Mouse (Mus musculus): ENCODE data around the gene Mfsd11.
"Not testable (repeated sequence)": the region's sequence is repeated elsewhere in the genome, so short reads cannot be mapped to it uniquely, and the experiment has no call there.

The Mfsd11 gene

DNA sequence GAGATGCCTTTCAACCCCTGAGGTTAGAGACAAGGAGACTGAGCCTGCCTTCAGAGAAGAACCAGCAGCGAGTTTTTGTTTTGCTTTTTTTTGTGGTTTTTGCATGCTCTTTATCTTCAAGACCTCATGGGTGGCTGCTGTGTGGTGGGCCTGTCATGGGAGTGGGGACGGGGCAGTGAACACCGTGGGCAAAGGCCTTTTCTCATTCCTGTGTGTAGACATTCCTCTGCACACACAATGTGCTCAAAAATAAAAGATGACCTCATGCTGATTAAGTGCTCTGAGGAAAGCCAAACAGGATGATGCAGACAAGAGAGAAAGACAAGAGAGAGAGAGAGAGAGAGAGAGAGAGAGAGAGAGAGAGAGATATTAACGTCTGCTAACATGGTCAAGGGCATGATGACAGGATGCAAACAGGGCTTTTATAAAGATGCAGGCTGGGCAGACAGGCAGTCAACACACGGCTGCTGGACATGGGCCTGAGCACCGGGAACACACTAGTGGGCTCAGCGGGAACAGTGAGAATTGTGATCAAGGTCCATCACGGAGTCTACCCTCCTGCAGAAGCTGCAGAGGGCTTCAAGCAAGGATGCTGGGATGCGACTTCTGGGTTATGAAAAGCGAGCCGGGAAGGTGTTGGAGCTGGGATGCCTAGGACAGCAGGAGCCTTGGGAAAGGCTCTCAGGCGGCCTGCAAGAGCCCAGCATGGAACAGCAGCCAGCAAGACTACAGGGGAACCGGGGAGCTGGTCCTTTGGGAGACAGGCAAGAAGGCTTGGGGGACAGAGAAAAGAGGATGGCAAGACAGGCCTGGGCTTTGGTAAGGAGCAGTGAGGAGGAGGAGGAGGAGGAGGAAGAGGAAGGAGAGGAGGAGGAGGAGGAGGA lies 30.9 kb upstream of the Mfsd11 start:
- in situ Hi-C loops (cut with MboI; ENCODE audit: low sequenced_read_pairs) = no loop called here

DNA sequence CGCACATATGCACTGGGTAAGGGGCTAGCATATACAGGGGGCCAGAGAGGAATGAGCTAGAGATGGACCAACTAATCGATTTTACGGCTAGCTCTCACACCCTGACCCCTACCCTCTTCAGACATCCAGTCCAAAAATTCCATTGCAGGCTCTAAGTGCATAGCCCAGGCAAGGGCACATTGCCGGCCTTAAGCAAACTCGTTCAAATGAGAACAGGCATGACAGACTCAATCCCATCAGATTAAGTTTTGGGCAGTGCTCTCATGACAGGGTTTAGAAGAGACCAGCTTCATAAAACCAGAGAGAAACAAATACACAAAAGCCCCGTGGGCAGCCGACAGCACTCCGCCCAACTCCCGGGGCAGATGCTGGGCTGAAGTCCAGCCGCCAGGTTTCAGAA lies 30.0 kb upstream of the Mfsd11 start:
- in situ Hi-C loops (cut with MboI; ENCODE audit: low sequenced_read_pairs) = no loop called here

DNA sequence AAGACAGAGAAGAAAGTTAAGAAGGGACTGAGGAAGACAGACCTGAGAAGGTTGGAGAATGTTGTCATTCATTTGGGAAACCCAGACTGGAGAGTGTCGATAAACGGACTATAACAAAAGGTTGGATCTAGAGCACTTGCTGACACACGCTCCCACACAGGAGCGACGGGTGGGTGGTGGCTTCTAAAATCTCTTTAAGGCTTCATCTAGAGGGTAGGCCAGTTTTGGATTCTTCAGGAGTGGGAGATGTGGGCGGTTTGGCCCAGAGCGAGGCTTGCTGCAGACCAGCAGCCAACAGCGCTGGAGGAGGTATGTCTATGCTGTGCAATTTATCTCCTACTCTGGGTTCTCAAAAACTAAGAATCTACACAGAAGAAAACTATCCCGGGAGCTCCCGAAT lies 29.6 kb upstream of the Mfsd11 start:
- in situ Hi-C loops (cut with MboI; ENCODE audit: low sequenced_read_pairs) = no loop called here

DNA sequence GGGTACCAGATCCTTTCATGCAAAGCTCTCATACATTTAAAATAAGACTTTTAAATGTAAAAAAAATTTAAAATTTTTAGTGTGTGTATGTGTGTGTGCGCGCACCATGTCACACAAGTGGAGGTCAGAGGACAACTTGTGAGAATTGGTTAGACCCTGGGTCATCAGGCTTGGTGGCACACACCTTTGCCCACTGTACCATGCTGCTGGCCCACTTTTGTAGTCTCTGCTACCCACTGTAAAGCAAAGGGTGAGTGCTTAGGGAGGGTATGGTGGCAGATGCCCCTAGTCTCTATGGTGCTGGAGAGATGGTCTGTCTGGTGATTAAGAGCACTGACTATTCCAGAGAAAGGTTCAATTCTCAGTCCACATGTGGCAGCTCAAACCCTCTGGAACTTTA lies 29.0 kb upstream of the Mfsd11 start:
- in situ Hi-C loops (cut with MboI; ENCODE audit: low sequenced_read_pairs) = no loop called here

DNA sequence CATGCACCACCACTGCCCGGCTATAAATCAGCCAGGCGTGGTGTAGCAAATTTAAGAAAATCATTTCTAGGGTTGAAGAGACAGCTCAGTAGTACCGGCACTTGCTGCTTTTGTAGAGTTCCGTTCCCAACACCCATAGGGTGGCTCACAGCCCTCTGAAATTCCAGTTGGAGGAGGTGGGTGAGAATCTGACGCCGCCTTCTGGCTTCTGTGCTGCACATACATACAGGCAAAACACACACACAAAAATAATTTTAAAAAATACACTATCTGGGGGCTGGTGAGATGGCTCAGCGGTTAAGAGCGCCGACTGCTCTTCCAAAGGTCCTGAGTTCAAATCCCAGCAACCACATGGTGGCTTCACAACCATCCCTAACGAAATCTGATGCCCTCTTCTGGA lies 28.4 kb upstream of the Mfsd11 start:
- in situ Hi-C loops (cut with MboI; ENCODE audit: low sequenced_read_pairs) = not testable (repeated sequence)

DNA sequence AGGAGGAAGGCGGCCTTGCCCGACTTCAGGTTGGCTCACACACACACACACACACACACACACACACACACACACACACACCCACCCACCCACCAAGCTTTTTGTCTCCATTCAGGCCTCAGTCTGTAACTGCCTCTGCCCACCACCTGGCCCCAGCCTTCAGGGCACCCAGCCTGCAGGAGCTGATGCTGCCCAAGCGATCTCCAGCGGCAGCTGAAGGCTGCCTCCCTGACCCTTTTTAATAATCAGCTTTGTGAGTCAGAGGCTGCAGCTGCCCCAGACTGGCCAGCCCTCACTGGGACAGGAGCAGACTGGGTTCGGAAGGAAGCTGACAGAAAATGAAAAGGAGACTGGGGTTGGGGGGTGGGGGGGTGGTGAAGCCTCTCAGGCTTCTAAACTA lies 27.0 kb upstream of the Mfsd11 start:
- in situ Hi-C loops (cut with MboI; ENCODE audit: low sequenced_read_pairs) = no loop called here

- in situ Hi-C loops (cut with MboI; ENCODE audit: low sequenced_read_pairs) = no loop called here
Measured at GRCm38 (mm10) chr11:116826550-116827504, 25.4 kb upstream of the Mfsd11 start.

DNA sequence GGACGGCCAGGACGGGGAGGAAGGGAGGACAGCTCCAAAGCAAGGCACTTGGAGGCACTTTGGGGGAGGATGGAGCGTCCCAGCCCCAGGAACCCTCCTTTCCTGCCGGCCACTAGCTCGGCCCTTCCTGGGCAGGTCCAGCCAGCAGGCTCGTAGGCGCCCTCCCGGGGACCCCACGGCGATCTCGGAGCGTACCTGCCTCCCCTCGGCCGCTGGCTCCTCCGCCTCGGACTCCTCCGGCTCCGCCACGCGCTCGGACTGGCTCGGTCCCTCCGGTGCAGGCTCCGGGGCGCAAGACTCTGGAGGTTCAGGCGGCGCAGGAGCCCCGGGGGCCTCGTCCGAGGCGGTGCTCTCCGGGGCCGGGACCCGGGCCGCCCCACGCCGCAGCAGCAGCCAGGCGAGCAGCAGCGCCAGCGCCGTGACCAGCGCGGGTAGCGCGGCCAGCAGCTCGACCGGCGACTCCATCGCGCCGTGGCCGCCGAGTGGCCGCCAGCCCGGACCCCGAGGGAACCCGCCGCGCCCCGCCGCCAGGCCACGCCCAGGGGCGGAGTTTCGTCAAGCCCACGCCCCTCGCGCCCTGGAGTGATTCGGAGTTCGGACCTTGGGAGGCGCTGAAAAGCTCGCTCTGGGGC lies 24.6 kb upstream of the Mfsd11 start, which contains the start of gene Mxra7:
TSS of gene Mxra7 (minus strand) at position 513 of the 632 bp plus-strand sequence.
- in situ Hi-C loops (cut with MboI; ENCODE audit: low sequenced_read_pairs) = no loop called here

- in situ Hi-C loops (cut with MboI; ENCODE audit: low sequenced_read_pairs) = no loop called here
Measured at GRCm38 (mm10) chr11:116832172-116832685, 20.0 kb upstream of the Mfsd11 start.

DNA sequence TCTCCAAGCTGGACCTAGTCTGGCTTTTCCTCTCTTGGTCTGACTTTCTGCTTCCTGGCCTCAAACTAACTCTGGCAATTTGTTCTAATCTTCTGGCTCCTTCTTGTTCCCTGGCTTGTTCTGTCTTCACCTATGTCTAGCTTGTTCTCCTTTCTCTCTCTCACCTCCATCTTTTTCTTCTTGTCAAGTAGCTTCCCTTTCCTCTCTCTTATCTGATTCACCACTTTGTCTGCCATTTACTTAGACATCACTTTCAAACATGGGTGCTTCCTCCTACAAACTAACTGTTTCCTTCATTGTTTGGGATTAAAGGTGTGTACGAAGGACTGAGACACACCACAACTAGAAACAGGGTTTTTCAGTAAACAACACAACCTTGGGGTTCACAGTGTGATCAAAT lies 17.3 kb upstream of the Mfsd11 start:
- in situ Hi-C loops (cut with MboI; ENCODE audit: low sequenced_read_pairs) = no loop called here

GRCm38 (mm10) chr11:116836283-116836682 lies 16.0 kb upstream of the Mfsd11 start:
- in situ Hi-C loops (cut with MboI; ENCODE audit: low sequenced_read_pairs) = no loop called here

DNA sequence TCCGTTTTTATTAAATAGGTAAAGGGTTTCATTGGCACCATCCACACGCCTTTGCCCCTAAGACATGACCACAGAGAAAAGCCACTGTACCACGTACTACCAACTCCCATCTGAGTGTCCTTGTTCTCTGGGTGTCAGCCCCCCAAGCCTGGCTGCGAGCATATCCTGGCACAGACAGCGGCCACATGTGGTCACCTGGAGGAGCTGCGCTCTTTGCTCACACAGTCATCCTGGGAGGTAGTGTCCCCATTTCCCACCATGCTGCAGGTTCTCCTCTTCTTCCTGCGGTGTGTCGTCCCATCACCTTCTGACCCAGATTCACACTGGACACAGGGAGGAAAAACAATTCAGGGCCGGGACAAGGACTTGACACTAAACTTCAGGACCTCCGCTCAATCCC lies 14.8 kb upstream of the Mfsd11 start:
- in situ Hi-C loops (cut with MboI; ENCODE audit: low sequenced_read_pairs) = no loop called here

GRCm38 (mm10) chr11:116838936-116839335 lies 13.3 kb upstream of the Mfsd11 start:
- in situ Hi-C loops (cut with MboI; ENCODE audit: low sequenced_read_pairs) = no loop called here

DNA sequence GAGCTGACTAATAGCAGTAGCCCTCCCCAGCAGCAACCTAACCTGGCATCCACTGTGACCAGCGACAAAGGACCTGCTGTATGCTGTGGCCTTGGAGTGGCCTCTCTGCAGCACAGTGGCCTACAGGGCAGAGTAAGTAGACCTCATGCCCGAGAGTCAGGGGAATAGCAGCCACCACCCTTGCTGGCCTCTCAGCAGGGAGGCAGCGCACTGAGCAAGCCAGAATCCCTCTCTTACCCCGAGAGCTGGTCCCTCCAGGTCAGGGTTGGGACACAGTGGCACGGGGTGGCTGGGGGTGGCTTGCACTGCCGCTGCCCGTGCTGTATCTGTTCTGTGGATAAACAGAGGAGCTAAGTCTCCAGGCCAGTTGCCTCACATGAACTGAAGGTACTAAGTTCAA lies 12.6 kb upstream of the Mfsd11 start:
- in situ Hi-C loops (cut with MboI; ENCODE audit: low sequenced_read_pairs) = no loop called here

DNA sequence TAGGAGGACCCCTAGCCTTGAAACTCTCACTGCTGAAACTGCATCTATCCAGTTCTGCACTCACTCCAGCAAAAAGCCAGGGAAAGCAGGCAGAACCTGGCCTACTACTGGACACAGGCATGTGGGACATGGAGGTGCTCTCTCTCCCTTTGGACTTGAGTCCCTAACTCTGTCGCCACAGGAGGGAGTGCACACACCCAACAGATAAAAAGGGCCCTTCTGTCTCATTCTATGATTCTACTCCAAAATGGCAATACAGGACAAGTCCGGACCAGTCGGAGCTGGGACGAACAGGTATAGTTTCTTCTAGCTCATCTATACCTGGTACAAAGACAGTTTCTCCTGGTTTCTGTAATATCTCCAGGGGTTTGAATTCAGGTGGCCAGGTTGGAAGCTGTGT lies 11.5 kb upstream of the Mfsd11 start:
- in situ Hi-C loops (cut with MboI; ENCODE audit: low sequenced_read_pairs) = no loop called here

DNA sequence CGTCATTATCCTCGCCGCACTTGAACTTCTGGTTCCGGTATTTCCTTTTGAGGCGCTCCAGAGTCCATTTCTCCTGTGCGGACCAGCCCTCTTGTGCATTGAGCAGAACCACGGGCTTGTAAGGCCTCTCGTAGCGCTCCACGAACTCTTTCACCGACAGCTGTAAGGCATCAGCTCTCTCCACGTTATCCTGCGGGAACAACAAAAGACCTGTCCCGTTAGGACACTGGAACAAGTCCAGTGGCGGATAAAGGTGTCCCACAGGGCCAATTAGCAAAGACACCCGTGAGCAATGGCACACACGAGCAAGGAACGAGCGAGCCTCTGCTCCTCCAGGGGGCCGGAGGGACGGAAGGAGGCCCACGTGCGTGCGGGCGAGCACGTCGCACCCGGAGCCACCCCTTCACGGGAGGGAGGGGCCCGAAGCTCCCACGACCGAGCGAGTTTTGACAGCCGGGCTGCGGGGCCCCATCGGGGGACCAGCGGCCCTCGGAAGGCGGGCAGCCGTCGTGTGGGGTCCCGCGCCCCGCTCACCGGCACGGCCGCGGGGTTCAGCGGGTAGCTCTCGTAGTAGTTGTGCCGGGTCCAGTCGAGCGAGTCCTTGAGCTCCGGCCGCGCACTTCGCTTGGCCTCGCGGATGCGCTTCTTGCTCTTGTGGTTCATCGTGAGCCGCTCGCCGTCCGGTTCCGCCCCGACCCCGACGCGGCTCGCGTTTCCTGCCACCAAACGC lies 9.5 kb upstream of the Mfsd11 start:
- in situ Hi-C loops (cut with MboI; ENCODE audit: low sequenced_read_pairs) = no loop called here

DNA sequence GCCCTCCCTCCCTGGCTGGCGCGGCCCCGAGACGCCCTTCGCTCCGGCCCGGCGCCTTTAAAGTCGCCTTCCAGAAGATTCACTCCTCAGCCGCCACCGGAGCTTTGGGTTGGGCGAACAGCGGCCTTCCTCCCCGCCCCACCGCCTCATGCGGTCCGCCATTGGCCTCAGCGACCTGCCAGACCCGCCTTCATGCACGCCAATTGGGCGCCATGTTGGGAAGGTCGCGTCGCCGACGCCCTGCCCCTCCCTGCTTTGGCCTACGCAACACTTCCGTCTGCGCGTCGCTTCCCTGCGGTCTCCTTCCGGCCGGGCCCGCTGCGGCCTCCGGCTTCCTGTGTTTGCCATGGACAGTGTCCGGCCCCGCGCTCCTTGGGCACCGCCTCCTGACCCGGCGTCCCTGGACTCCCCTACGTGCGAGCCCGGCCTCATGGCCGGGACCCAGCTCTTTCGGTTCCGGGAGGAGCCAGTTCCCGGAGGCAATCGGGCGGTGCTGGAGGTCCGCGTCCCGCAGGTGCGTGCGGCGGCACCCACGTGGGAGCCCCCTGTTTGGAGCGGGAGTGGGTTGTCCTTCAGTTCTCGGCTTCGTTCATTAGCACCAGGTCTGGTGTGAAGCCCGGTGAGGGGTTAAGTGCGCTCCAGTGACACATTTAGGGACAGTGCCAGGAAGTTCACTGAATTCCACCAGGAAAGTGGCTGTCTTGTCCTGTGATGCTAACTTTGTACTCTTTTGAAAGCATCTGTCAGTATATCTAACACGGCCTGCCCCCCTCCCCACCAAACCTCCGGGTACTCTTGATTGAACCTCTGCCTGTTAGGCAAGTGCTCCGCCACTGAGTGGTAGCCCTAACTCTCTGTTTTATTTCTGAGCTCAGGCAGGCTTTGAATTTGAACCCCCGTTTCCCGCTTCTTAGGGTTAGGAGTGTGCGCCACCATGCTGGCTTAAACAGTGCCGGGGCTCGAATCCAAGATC lies 8.7 kb upstream of the Mfsd11 start, which contains the start of the genes Mettl23 and Jmjd6:
TSS of gene Mettl23 (plus strand) at position 18 of the 973 bp plus-strand sequence.
TSS of gene Jmjd6 (minus strand) at position 189 of the 973 bp plus-strand sequence.
- in situ Hi-C loops (cut with MboI; ENCODE audit: low sequenced_read_pairs) = no loop called here

GRCm38 (mm10) chr11:116846593-116847181 lies 5.6 kb upstream of the Mfsd11 start:
- in situ Hi-C loops (cut with MboI; ENCODE audit: low sequenced_read_pairs) = no loop called here

All from CH12F3 (cell line).